Mouse (Mus musculus): ENCODE data around the gene Aldh1l1. TPM values are rescaled to one million over a fixed set of nuclear protein-coding genes. Genes with fewer than 3 reads are reported as not detected.

Aldh1l1 gene
- polyA plus RNA-seq, 1 experiment from 2014 or later = 2.2 TPM

- Histone ChIP-seq H3K27ac (replicated peaks; ENCODE audit: low read depth, low read length) (no peak overlapping the region), H3K4me2 (ENCODE audit: low read depth, low read length) (no peak overlapping the region), H3K9ac (ENCODE audit: low read depth, low read length) (no peak overlapping the region), H3K27me3 (replicated peaks; ENCODE audit: control insufficient read depth, insufficient read depth, low read length) (no peaks in the 10 kb centered on the region), H3K4me1 (ENCODE audit: control insufficient read depth, insufficient read depth, low read length) (no peaks in the 10 kb centered on the region), H3K4me3 (ENCODE audit: low read depth, low read length) (no peak overlapping the region), H3K9me3 (ENCODE audit: control insufficient read depth, low read length) (no peaks in the 10 kb centered on the region), H3K36me3 (ENCODE audit: control insufficient read depth, insufficient read depth, low read length) (no peaks in the 10 kb centered on the region)
- DNase-seq (ENCODE audit: low spot score) = no peak
- 76% methylated on average over 8 of the region's 8 CpGs for WGBS
- ATAC-seq (ENCODE audit: low read depth) = no peak
Observed at GRCm38 (mm10) chr6:90613277-90613676, 127.0 kb downstream of the Aldh1l1 start.

GRCm38 (mm10) chr6:90615362-90615761, 129.1 kb downstream of the Aldh1l1 start:
- H3K36me3 ChIP-seq (ENCODE audit: control insufficient read depth, insufficient read depth, low read length) = no peaks in the 10 kb centered on the region
- H3K4me3 ChIP-seq (ENCODE audit: low read depth, low read length) = no peak overlapping the region
- H3K27ac ChIP-seq (replicated peaks; ENCODE audit: low read depth, low read length) = no peak overlapping the region
- ATAC-seq (ENCODE audit: low read depth) (no peak), DNase-seq (ENCODE audit: low spot score) (no peak)
- no peak overlapping the region for H3K4me2 ChIP-seq (ENCODE audit: low read depth, low read length)
- H3K9ac ChIP-seq (ENCODE audit: low read depth, low read length) = no peak overlapping the region
- 74% methylated on average over 7 of the region's 7 CpGs for WGBS
- no peaks in the 10 kb centered on the region for H3K4me1 ChIP-seq (ENCODE audit: control insufficient read depth, insufficient read depth, low read length)
- H3K27me3 ChIP-seq (replicated peaks; ENCODE audit: control insufficient read depth, insufficient read depth, low read length) = no peaks in the 10 kb centered on the region
- no peaks in the 10 kb centered on the region for H3K9me3 ChIP-seq (ENCODE audit: control insufficient read depth, low read length)

GRCm38 (mm10) chr6:90615991-90616390, 129.8 kb downstream of the Aldh1l1 start:
- no peak overlapping the region for H3K4me2 ChIP-seq (ENCODE audit: low read depth, low read length)
- no peaks in the 10 kb centered on the region for H3K9me3 ChIP-seq (ENCODE audit: control insufficient read depth, low read length)
- DNase-seq (ENCODE audit: low spot score) (no peak), ATAC-seq (ENCODE audit: low read depth) (no peak)
- WGBS = 75% methylated on average over 6 of the region's 6 CpGs
- no peak overlapping the region for H3K9ac ChIP-seq (ENCODE audit: low read depth, low read length)
- no peaks in the 10 kb centered on the region for H3K4me1 ChIP-seq (ENCODE audit: control insufficient read depth, insufficient read depth, low read length)
- H3K27me3 ChIP-seq (replicated peaks; ENCODE audit: control insufficient read depth, insufficient read depth, low read length) = no peaks in the 10 kb centered on the region
- no peaks in the 10 kb centered on the region for H3K36me3 ChIP-seq (ENCODE audit: control insufficient read depth, insufficient read depth, low read length)
- no peak overlapping the region for H3K4me3 ChIP-seq (ENCODE audit: low read depth, low read length)
- no peak overlapping the region for H3K27ac ChIP-seq (replicated peaks; ENCODE audit: low read depth, low read length)

- H3K27me3 ChIP-seq (replicated peaks; ENCODE audit: control insufficient read depth, insufficient read depth, low read length) = no peaks in the 10 kb centered on the region
- H3K4me3 ChIP-seq (ENCODE audit: low read depth, low read length) = no peak overlapping the region
- H3K4me2 ChIP-seq (ENCODE audit: low read depth, low read length) = no peak overlapping the region
- H3K9ac ChIP-seq (ENCODE audit: low read depth, low read length) = no peak overlapping the region
- no peak for ATAC-seq (ENCODE audit: low read depth)
- 85% methylated on average over 6 of the region's 6 CpGs for WGBS
- no peaks in the 10 kb centered on the region for H3K36me3 ChIP-seq (ENCODE audit: control insufficient read depth, insufficient read depth, low read length)
- H3K4me1 ChIP-seq (ENCODE audit: control insufficient read depth, insufficient read depth, low read length) = no peaks in the 10 kb centered on the region
- H3K27ac ChIP-seq (replicated peaks; ENCODE audit: low read depth, low read length) = no peak overlapping the region
- DNase-seq (ENCODE audit: low spot score) = no peak
- H3K9me3 ChIP-seq (ENCODE audit: control insufficient read depth, low read length) = no peaks in the 10 kb centered on the region
Observed at GRCm38 (mm10) chr6:90616481-90616880, 130.3 kb downstream of the Aldh1l1 start.

GRCm38 (mm10) chr6:90618274-90618673, 132.0 kb downstream of the Aldh1l1 start:
- H3K36me3 ChIP-seq (ENCODE audit: control insufficient read depth, insufficient read depth, low read length) = no peaks in the 10 kb centered on the region
- no peaks in the 10 kb centered on the region for H3K27me3 ChIP-seq (replicated peaks; ENCODE audit: control insufficient read depth, insufficient read depth, low read length)
- no peak overlapping the region for H3K9ac ChIP-seq (ENCODE audit: low read depth, low read length)
- no peak overlapping the region for H3K4me2 ChIP-seq (ENCODE audit: low read depth, low read length)
- no peak for ATAC-seq (ENCODE audit: low read depth)
- no peaks in the 10 kb centered on the region for H3K4me1 ChIP-seq (ENCODE audit: control insufficient read depth, insufficient read depth, low read length)
- 70% methylated on average over 4 of the region's 4 CpGs for WGBS
- no peak for DNase-seq (ENCODE audit: low spot score)
- no peak overlapping the region for H3K27ac ChIP-seq (replicated peaks; ENCODE audit: low read depth, low read length)
- no peaks in the 10 kb centered on the region for H3K9me3 ChIP-seq (ENCODE audit: control insufficient read depth, low read length)
- no peak overlapping the region for H3K4me3 ChIP-seq (ENCODE audit: low read depth, low read length)

GRCm38 (mm10) chr6:90618821-90619636, 132.8 kb downstream of the Aldh1l1 start:
- ATAC-seq (ENCODE audit: low read depth) = no peak
- Histone ChIP-seq H3K9ac (ENCODE audit: low read depth, low read length) (no peak overlapping the region), H3K27me3 (replicated peaks; ENCODE audit: control insufficient read depth, insufficient read depth, low read length) (no peaks in the 10 kb centered on the region), H3K27ac (replicated peaks; ENCODE audit: low read depth, low read length) (no peak overlapping the region), H3K4me1 (ENCODE audit: control insufficient read depth, insufficient read depth, low read length) (no peaks in the 10 kb centered on the region), H3K9me3 (ENCODE audit: control insufficient read depth, low read length) (no peaks in the 10 kb centered on the region), H3K4me2 (ENCODE audit: low read depth, low read length) (no peak overlapping the region), H3K4me3 (ENCODE audit: low read depth, low read length) (no peak overlapping the region), H3K36me3 (ENCODE audit: control insufficient read depth, insufficient read depth, low read length) (no peaks in the 10 kb centered on the region)
- 75% methylated on average over 17 of the region's 19 CpGs for WGBS
- DNase-seq (ENCODE audit: low spot score) = peak; percentile 32

GRCm38 (mm10) chr6:90619936-90620335, 133.7 kb downstream of the Aldh1l1 start:
- H3K36me3 ChIP-seq (ENCODE audit: control insufficient read depth, insufficient read depth, low read length) = no peaks in the 10 kb centered on the region
- no peaks in the 10 kb centered on the region for H3K9me3 ChIP-seq (ENCODE audit: control insufficient read depth, low read length)
- H3K27ac ChIP-seq (replicated peaks; ENCODE audit: low read depth, low read length) = no peak overlapping the region
- WGBS = 74% methylated on average over 5 of the region's 5 CpGs
- H3K9ac ChIP-seq (ENCODE audit: low read depth, low read length) = no peak overlapping the region
- DNase-seq (ENCODE audit: low spot score) (no peak), ATAC-seq (ENCODE audit: low read depth) (no peak)
- H3K27me3 ChIP-seq (replicated peaks; ENCODE audit: control insufficient read depth, insufficient read depth, low read length) = no peaks in the 10 kb centered on the region
- no peaks in the 10 kb centered on the region for H3K4me1 ChIP-seq (ENCODE audit: control insufficient read depth, insufficient read depth, low read length)
- no peak overlapping the region for H3K4me3 ChIP-seq (ENCODE audit: low read depth, low read length)
- H3K4me2 ChIP-seq (ENCODE audit: low read depth, low read length) = no peak overlapping the region

GRCm38 (mm10) chr6:90620791-90621583, 134.8 kb downstream of the Aldh1l1 start:
- no peak for ATAC-seq (ENCODE audit: low read depth)
- no peak overlapping the region for H3K4me2 ChIP-seq (ENCODE audit: low read depth, low read length)
- H3K27me3 ChIP-seq (replicated peaks; ENCODE audit: control insufficient read depth, insufficient read depth, low read length) = no peaks in the 10 kb centered on the region
- H3K27ac ChIP-seq (replicated peaks; ENCODE audit: low read depth, low read length) = no peak overlapping the region
- H3K9ac ChIP-seq (ENCODE audit: low read depth, low read length) = no peak overlapping the region
- WGBS = 47% methylated on average over 9 of the region's 9 CpGs
- no peak for DNase-seq (ENCODE audit: low spot score)
- H3K9me3 ChIP-seq (ENCODE audit: control insufficient read depth, low read length) = no peaks in the 10 kb centered on the region
- no peaks in the 10 kb centered on the region for H3K4me1 ChIP-seq (ENCODE audit: control insufficient read depth, insufficient read depth, low read length)
- no peaks in the 10 kb centered on the region for H3K36me3 ChIP-seq (ENCODE audit: control insufficient read depth, insufficient read depth, low read length)
- no peak overlapping the region for H3K4me3 ChIP-seq (ENCODE audit: low read depth, low read length)
